Mouse (Mus musculus) lung, postnatal 0 days (tissue): ENCODE data around the gene E130218I03Rik.

Experiments
- CTCF ChIP-seq: IDR thresholded peaks from 2 replicates; pipeline ENCODE4 v1.5.1; 2016; ENCODE audit warnings: antibody characterized with exemption, mild to moderate bottlenecking
- EP300 ChIP-seq: IDR thresholded peaks from 2 replicates; pipeline ENCODE4 v1.6.1; 2016; ENCODE audit warnings: antibody characterized with exemption, mild to moderate bottlenecking, control low read depth

GRCm38 (mm10) chr4:134238686-134239085 is 4.8 kb upstream of the E130218I03Rik start:
- TF ChIP-seq CTCF (0 out of 2 replicates have a peak, but pooled peaks have one; percentile 10), EP300 (no peak)
